Mouse (Mus musculus): ENCODE measurements around the gene Pdlim1. TPM values are rescaled to one million over a fixed set of nuclear protein-coding genes. Genes with fewer than 3 reads are reported as not detected.

The Pdlim1 gene
- polyA plus RNA-seq, 1 experiment from 2014 or later, result 38.4 TPM

- Histone ChIP-seq H3K4me1 (0 out of 2 replicates have a peak, but pooled peaks cover 4% of the 10 kb centered on the region), H3K4me2 (no peak overlapping the region), H3K4me3 (replicated peaks) (no peak overlapping the region), H3K36me3 (no peaks in the 10 kb centered on the region), H3K27me3 (no peaks in the 10 kb centered on the region), H3K9me3 (replicated peaks) (no peaks in the 10 kb centered on the region), H3K9ac (no peak overlapping the region), H3K27ac (no peak overlapping the region)
- 51% methylated on average over 1 of the region's 1 CpGs for WGBS
- ATAC-seq (replicated peaks; ENCODE audit: low FRiP score), result no peak
These were observed 16.1 kb downstream of the Pdlim1 start for GRCm38 (mm10) chr19:40255561-40255960.

- 0 out of 2 replicates have a peak, but pooled peaks cover 4% of the 10 kb centered on the region for H3K4me1 ChIP-seq
- no peak overlapping the region for H3K4me3 ChIP-seq (replicated peaks)
- H3K27me3 ChIP-seq, result no peaks in the 10 kb centered on the region
- no peak overlapping the region for H3K9ac ChIP-seq
- WGBS, result 88% methylated on average over 3 of the region's 3 CpGs
- no peaks in the 10 kb centered on the region for H3K9me3 ChIP-seq (replicated peaks)
- no peak for ATAC-seq (replicated peaks; ENCODE audit: low FRiP score)
- H3K4me2 ChIP-seq, result no peak overlapping the region
- H3K36me3 ChIP-seq, result no peaks in the 10 kb centered on the region
- no peak overlapping the region for H3K27ac ChIP-seq
These were observed 16.9 kb downstream of the Pdlim1 start for GRCm38 (mm10) chr19:40254741-40255140.

GRCm38 (mm10) chr19:40253768-40254167 is 17.9 kb downstream of the Pdlim1 start:
- Histone ChIP-seq H3K4me1 (0 out of 2 replicates have a peak, but pooled peaks cover 4% of the 10 kb centered on the region), H3K4me2 (no peak overlapping the region)
- 45% methylated on average over 13 of the region's 13 CpGs for WGBS

GRCm38 (mm10) chr19:40251115-40251514 is 20.5 kb downstream of the Pdlim1 start:
- no peak overlapping the region for H3K4me2 ChIP-seq
- no peaks in the 10 kb centered on the region for H3K9me3 ChIP-seq (replicated peaks)
- H3K27me3 ChIP-seq, result no peaks in the 10 kb centered on the region
- no peak overlapping the region for H3K9ac ChIP-seq
- ATAC-seq (replicated peaks; ENCODE audit: low FRiP score), result no peak
- no peaks in the 10 kb centered on the region for H3K36me3 ChIP-seq
- H3K27ac ChIP-seq, result no peak overlapping the region
- 82% methylated on average over 4 of the region's 4 CpGs for WGBS
- 0 out of 2 replicates have a peak, but pooled peaks cover 4% of the 10 kb centered on the region for H3K4me1 ChIP-seq
- no peak overlapping the region for H3K4me3 ChIP-seq (replicated peaks)

More at GRCm38 (mm10) chr19:40253768-40254167, 17.9 kb downstream of the Pdlim1 start:
- Histone ChIP-seq H3K9ac (no peak overlapping the region), H3K36me3 (no peaks in the 10 kb centered on the region), H3K27ac (no peak overlapping the region), H3K4me3 (replicated peaks) (no peak overlapping the region), H3K9me3 (replicated peaks) (no peaks in the 10 kb centered on the region), H3K27me3 (no peaks in the 10 kb centered on the region)
- no peak for ATAC-seq (replicated peaks; ENCODE audit: low FRiP score)

GRCm38 (mm10) chr19:40249352-40249751 is 22.3 kb downstream of the Pdlim1 start:
- 80% methylated on average over 11 of the region's 11 CpGs for WGBS
- Histone ChIP-seq H3K27ac (no peak overlapping the region), H3K4me1 (0 out of 2 replicates have a peak, but pooled peaks cover 4% of the 10 kb centered on the region), H3K4me2 (no peak overlapping the region), H3K9me3 (replicated peaks) (no peaks in the 10 kb centered on the region), H3K36me3 (no peaks in the 10 kb centered on the region), H3K4me3 (replicated peaks) (no peak overlapping the region), H3K9ac (no peak overlapping the region), H3K27me3 (no peaks in the 10 kb centered on the region)
- no peak for ATAC-seq (replicated peaks; ENCODE audit: low FRiP score)

GRCm38 (mm10) chr19:40248476-40248875 is 23.2 kb downstream of the Pdlim1 start:
- H3K9me3 ChIP-seq (replicated peaks), result no peaks in the 10 kb centered on the region
- ATAC-seq (replicated peaks; ENCODE audit: low FRiP score), result no peak
- no peaks in the 10 kb centered on the region for H3K4me1 ChIP-seq
- no peak overlapping the region for H3K4me2 ChIP-seq
- H3K9ac ChIP-seq, result no peak overlapping the region
- 90% methylated on average over 5 of the region's 5 CpGs for WGBS
- no peak overlapping the region for H3K27ac ChIP-seq
- H3K36me3 ChIP-seq, result no peaks in the 10 kb centered on the region
- H3K27me3 ChIP-seq, result no peaks in the 10 kb centered on the region
- H3K4me3 ChIP-seq (replicated peaks), result no peak overlapping the region

GRCm38 (mm10) chr19:40247268-40247666 is 24.4 kb downstream of the Pdlim1 start:
- Histone ChIP-seq H3K9me3 (replicated peaks) (no peaks in the 10 kb centered on the region), H3K27ac (no peak overlapping the region), H3K4me1 (no peaks in the 10 kb centered on the region), H3K4me2 (no peak overlapping the region), H3K27me3 (no peaks in the 10 kb centered on the region), H3K4me3 (replicated peaks) (no peak overlapping the region), H3K9ac (no peak overlapping the region), H3K36me3 (no peaks in the 10 kb centered on the region)
- 64% methylated on average over 5 of the region's 5 CpGs for WGBS
- no peak for ATAC-seq (replicated peaks; ENCODE audit: low FRiP score)

- no peak overlapping the region for H3K27ac ChIP-seq
- 86% methylated on average over 7 of the region's 7 CpGs for WGBS
- H3K36me3 ChIP-seq, result no peaks in the 10 kb centered on the region
- no peak for ATAC-seq (replicated peaks; ENCODE audit: low FRiP score)
- no peaks in the 10 kb centered on the region for H3K4me1 ChIP-seq
- H3K9ac ChIP-seq, result no peak overlapping the region
- H3K27me3 ChIP-seq, result no peaks in the 10 kb centered on the region
- H3K9me3 ChIP-seq (replicated peaks), result no peaks in the 10 kb centered on the region
- H3K4me2 ChIP-seq, result no peak overlapping the region
- H3K4me3 ChIP-seq (replicated peaks), result no peak overlapping the region
These were observed 24.9 kb downstream of the Pdlim1 start for GRCm38 (mm10) chr19:40246646-40247267.

GRCm38 (mm10) chr19:40240838-40241689 is 30.6 kb downstream of the Pdlim1 start:
- H3K9ac ChIP-seq, result no peak overlapping the region
- ATAC-seq (replicated peaks; ENCODE audit: low FRiP score), result no peak
- H3K4me3 ChIP-seq (replicated peaks), result no peak overlapping the region
- WGBS, result 61% methylated on average over 14 of the region's 14 CpGs
- H3K36me3 ChIP-seq, result no peaks in the 10 kb centered on the region
- no peak overlapping the region for H3K4me2 ChIP-seq
- 0 out of 2 replicates have a peak overlapping the region, but pooled peaks have one; percentile 18 for H3K27ac ChIP-seq
- H3K4me1 ChIP-seq, result peaks cover 5% of the 10 kb centered on the region; the same call in 1 of the 2 replicates
- no peaks in the 10 kb centered on the region for H3K9me3 ChIP-seq (replicated peaks)
- H3K27me3 ChIP-seq, result no peaks in the 10 kb centered on the region

GRCm38 (mm10) chr19:40240360-40240759 is 31.3 kb downstream of the Pdlim1 start:
- 76% methylated on average over 6 of the region's 6 CpGs for WGBS
- Histone ChIP-seq H3K9me3 (replicated peaks) (no peaks in the 10 kb centered on the region), H3K36me3 (no peaks in the 10 kb centered on the region), H3K4me2 (no peak overlapping the region), H3K4me1 (peaks cover 5% of the 10 kb centered on the region; the same call in 1 of the 2 replicates), H3K9ac (no peak overlapping the region), H3K27me3 (no peaks in the 10 kb centered on the region), H3K4me3 (replicated peaks) (no peak overlapping the region), H3K27ac (no peak overlapping the region)
- no peak for ATAC-seq (replicated peaks; ENCODE audit: low FRiP score)

- H3K4me2 ChIP-seq, result no peak overlapping the region
- H3K4me3 ChIP-seq (replicated peaks), result no peak overlapping the region
- H3K27ac ChIP-seq, result no peak overlapping the region
- no peak for ATAC-seq (replicated peaks; ENCODE audit: low FRiP score)
- no peaks in the 10 kb centered on the region for H3K36me3 ChIP-seq
- no peak overlapping the region for H3K9ac ChIP-seq
- 71% methylated on average over 6 of the region's 6 CpGs for WGBS
- peaks cover 5% of the 10 kb centered on the region; the same call in 1 of the 2 replicates for H3K4me1 ChIP-seq
- no peaks in the 10 kb centered on the region for H3K27me3 ChIP-seq
- no peaks in the 10 kb centered on the region for H3K9me3 ChIP-seq (replicated peaks)
These were observed 33.3 kb downstream of the Pdlim1 start for GRCm38 (mm10) chr19:40238175-40238850.

- no peaks in the 10 kb centered on the region for H3K27me3 ChIP-seq
- H3K9me3 ChIP-seq (replicated peaks), result no peaks in the 10 kb centered on the region
- no peak overlapping the region for H3K27ac ChIP-seq
- H3K4me3 ChIP-seq (replicated peaks), result no peak overlapping the region
- H3K4me1 ChIP-seq, result no peaks in the 10 kb centered on the region
- ATAC-seq (replicated peaks; ENCODE audit: low FRiP score), result no peak
- 76% methylated on average over 2 of the region's 2 CpGs for WGBS
- H3K36me3 ChIP-seq, result no peaks in the 10 kb centered on the region
- no peak overlapping the region for H3K9ac ChIP-seq
- no peak overlapping the region for H3K4me2 ChIP-seq
These were observed 39.1 kb downstream of the Pdlim1 start for GRCm38 (mm10) chr19:40232560-40232959.

All from kidney, embryonic 15.5 days (tissue).